Mouse (Mus musculus): ENCODE data around the gene B630019K06Rik. TPM values are rescaled to one million over a fixed set of nuclear protein-coding genes. Genes with fewer than 3 reads are reported as not detected.

B630019K06Rik gene
- polyA plus RNA-seq, 1 experiment from 2014 or later = 2.6 TPM

GRCm38 (mm10) chrX:8921080-8921479 is 28.9 kb downstream of the B630019K06Rik start:
- H3K36me3 ChIP-seq (ENCODE audit: insufficient read depth, low read length) = no peaks in the 10 kb centered on the region
- ATAC-seq (ENCODE audit: low FRiP score, low TSS enrichment) = no peak
- 80% methylated on average over 4 of the region's 4 CpGs for WGBS
- no peak overlapping the region for H3K4me3 ChIP-seq (ENCODE audit: low read length)
- no peak overlapping the region for H3K4me2 ChIP-seq (replicated peaks; ENCODE audit: low read depth, low read length)
- H3K9me3 ChIP-seq (ENCODE audit: low read length) = peaks cover 2% of the 10 kb centered on the region; the same call in 1 of the 2 replicates
- no peak overlapping the region for H3K9ac ChIP-seq (replicated peaks; ENCODE audit: low read length)
- no peak overlapping the region for H3K27ac ChIP-seq (ENCODE audit: low read length)
- H3K27me3 ChIP-seq (ENCODE audit: insufficient read depth, low read length) = no peaks in the 10 kb centered on the region
- H3K4me1 ChIP-seq (ENCODE audit: insufficient read depth, low read length) = no peaks in the 10 kb centered on the region

- H3K27ac ChIP-seq (ENCODE audit: low read length) = no peak overlapping the region
- no peak for ATAC-seq (ENCODE audit: low FRiP score, low TSS enrichment)
- no peak overlapping the region for H3K4me2 ChIP-seq (replicated peaks; ENCODE audit: low read depth, low read length)
- H3K4me1 ChIP-seq (ENCODE audit: insufficient read depth, low read length) = no peaks in the 10 kb centered on the region
- no peaks in the 10 kb centered on the region for H3K27me3 ChIP-seq (ENCODE audit: insufficient read depth, low read length)
- WGBS = 59% methylated on average over 9 of the region's 9 CpGs
- H3K9me3 ChIP-seq (ENCODE audit: low read length) = peaks cover 2% of the 10 kb centered on the region; the same call in 1 of the 2 replicates
- no peak overlapping the region for H3K9ac ChIP-seq (replicated peaks; ENCODE audit: low read length)
- H3K36me3 ChIP-seq (ENCODE audit: insufficient read depth, low read length) = no peaks in the 10 kb centered on the region
- no peak overlapping the region for H3K4me3 ChIP-seq (ENCODE audit: low read length)
Observed at GRCm38 (mm10) chrX:8921813-8922607, 29.8 kb downstream of the B630019K06Rik start.

DNA sequence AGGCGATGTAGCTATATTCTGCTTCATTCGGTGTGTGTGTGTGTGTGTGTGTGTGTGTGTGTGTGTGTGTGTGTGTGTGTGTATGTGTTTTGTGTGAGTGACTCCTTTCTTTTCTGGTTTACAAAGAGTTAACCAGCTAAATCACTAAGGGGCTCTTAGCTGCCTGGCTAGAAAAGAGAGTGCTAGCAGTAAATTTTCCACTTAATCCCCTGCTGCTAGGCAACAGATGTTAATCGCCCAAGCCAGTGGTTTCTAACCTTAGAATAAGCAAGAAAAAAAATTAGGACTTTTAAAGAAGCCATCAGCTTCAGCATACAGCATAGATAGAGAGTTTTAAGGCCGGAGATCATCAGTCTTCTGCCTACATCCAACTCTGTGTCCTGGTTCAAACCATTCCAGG is 35.1 kb downstream of the B630019K06Rik start:
- H3K9me3 ChIP-seq (ENCODE audit: low read length) = no peaks in the 10 kb centered on the region
- H3K36me3 ChIP-seq (ENCODE audit: insufficient read depth, low read length) = no peaks in the 10 kb centered on the region
- ATAC-seq (ENCODE audit: low FRiP score, low TSS enrichment) = no peak
- no peak overlapping the region for H3K27ac ChIP-seq (ENCODE audit: low read length)
- no peak overlapping the region for H3K4me2 ChIP-seq (replicated peaks; ENCODE audit: low read depth, low read length)
- no peaks in the 10 kb centered on the region for H3K27me3 ChIP-seq (ENCODE audit: insufficient read depth, low read length)
- no peaks in the 10 kb centered on the region for H3K4me1 ChIP-seq (ENCODE audit: insufficient read depth, low read length)
- no peak overlapping the region for H3K4me3 ChIP-seq (ENCODE audit: low read length)
- H3K9ac ChIP-seq (replicated peaks; ENCODE audit: low read length) = no peak overlapping the region
- WGBS = 48% methylated on average over 4 of the region's 4 CpGs

DNA sequence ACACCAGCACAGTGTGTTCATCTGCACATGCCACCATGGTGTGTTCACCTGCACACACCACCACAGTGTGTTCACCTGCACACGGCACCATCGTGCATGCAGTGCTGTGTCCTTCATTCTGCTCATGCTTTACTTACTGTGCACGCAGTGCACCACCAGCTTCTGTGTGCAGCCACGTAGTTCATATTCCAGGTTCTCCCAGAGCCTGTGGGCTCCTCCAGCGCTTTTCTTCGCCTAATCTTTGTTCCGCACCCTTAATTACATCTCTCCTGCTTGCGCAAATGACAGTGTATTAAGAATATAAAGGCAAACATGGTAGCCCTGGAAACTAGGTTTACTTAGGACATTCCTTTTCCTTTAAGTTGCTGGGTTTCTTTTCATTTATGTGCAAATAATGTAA is 51.9 kb downstream of the B630019K06Rik start:
- Histone ChIP-seq H3K9ac (replicated peaks; ENCODE audit: low read length) (no peak overlapping the region), H3K27me3 (ENCODE audit: insufficient read depth, low read length) (no peaks in the 10 kb centered on the region), H3K27ac (ENCODE audit: low read length) (no peak overlapping the region), H3K4me3 (ENCODE audit: low read length) (no peak overlapping the region), H3K4me2 (replicated peaks; ENCODE audit: low read depth, low read length) (no peak overlapping the region), H3K4me1 (ENCODE audit: insufficient read depth, low read length) (no peaks in the 10 kb centered on the region), H3K9me3 (ENCODE audit: low read length) (no peaks in the 10 kb centered on the region), H3K36me3 (ENCODE audit: insufficient read depth, low read length) (no peaks in the 10 kb centered on the region)
- no peak for ATAC-seq (ENCODE audit: low FRiP score, low TSS enrichment)
- WGBS = 82% methylated on average over 8 of the region's 8 CpGs

Other genes with a start within 250 kb of the B630019K06Rik start
- gene Ssxb8, start 201.5 kb upstream of the B630019K06Rik start, polyA plus RNA-seq (2015; fragmentation: Nextera tagmentation; extraction: Ambion mirVana) = not detected in 2 replicates
- gene Ssx9, start 143.9 kb upstream of the B630019K06Rik start, polyA plus RNA-seq (2015; fragmentation: Nextera tagmentation; extraction: Ambion mirVana) = not detected in 2 replicates
- not detected in 2 replicates for gene Ssxb5, start 88.7 kb upstream of the B630019K06Rik start, polyA plus RNA-seq (2015; fragmentation: Nextera tagmentation; extraction: Ambion mirVana)
- not detected in 2 replicates for gene Gm6592, start 48.4 kb upstream of the B630019K06Rik start, polyA plus RNA-seq (2015; fragmentation: Nextera tagmentation; extraction: Ambion mirVana)
- gene Gm5751, start 18.1 kb upstream of the B630019K06Rik start, polyA plus RNA-seq (2015; fragmentation: Nextera tagmentation; extraction: Ambion mirVana) = not detected in 2 replicates
- not detected in 2 replicates for gene Fthl17b, start 70.6 kb downstream of the B630019K06Rik start, polyA plus RNA-seq (2015; fragmentation: Nextera tagmentation; extraction: Ambion mirVana)
- not detected in 2 replicates for gene Fthl17c, start 84.2 kb downstream of the B630019K06Rik start, polyA plus RNA-seq (2015; fragmentation: Nextera tagmentation; extraction: Ambion mirVana)
- not detected in 2 replicates for gene Fthl17d, start 94.4 kb downstream of the B630019K06Rik start, polyA plus RNA-seq (2015; fragmentation: Nextera tagmentation; extraction: Ambion mirVana)
- gene Fthl17e, start 141.1 kb downstream of the B630019K06Rik start, polyA plus RNA-seq (2015; fragmentation: Nextera tagmentation; extraction: Ambion mirVana) = not detected in 2 replicates
- not detected in 2 replicates for gene Fthl17f, start 170.6 kb downstream of the B630019K06Rik start, polyA plus RNA-seq (2015; fragmentation: Nextera tagmentation; extraction: Ambion mirVana)
- not detected in 2 replicates for gene 4930402K13Rik, start 212.2 kb downstream of the B630019K06Rik start, polyA plus RNA-seq (2015; fragmentation: Nextera tagmentation; extraction: Ambion mirVana)

Data from kidney, embryonic 16.5 days (tissue).